Mouse (Mus musculus) forebrain, embryonic 14.5 days (tissue): ENCODE data around the gene Ace2. TPM values are rescaled to one million over a fixed set of nuclear protein-coding genes. Genes with fewer than 3 reads are reported as not detected.

Experiments used
- ATAC-seq: fragments of 200-750 bp; cut with Nextera tagmentation; 2 replicates; pipeline ENCODE4 v1.8.0; 2017; ENCODE audit warnings: mild to moderate bottlenecking, moderate library complexity
- DNase-seq: peaks from one replicate; pipeline ENCODE4 v3.0.0-alpha.2; 2015; ENCODE audit warnings: low spot score
- H3K27ac ChIP-seq: fragments of 300-500 bp; sonication (generic); 2 replicates; pipeline ENCODE4 v1.5.1; 2014; ENCODE audit warnings: low read depth, mild to moderate bottlenecking, control low read depth, low read length, moderate library complexity
- H3K27me3 ChIP-seq: fragments of 300-500 bp; sonication (generic); replicated peaks from 2 replicates; pipeline ENCODE4 v1.6.1; 2014; ENCODE audit warnings: low read length, control low read depth, mixed read lengths; ENCODE audit not compliant: control insufficient read depth, insufficient read depth
- H3K36me3 ChIP-seq: fragments of 300-500 bp; sonication (generic); 2 replicates; pipeline ENCODE4 v1.6.1; 2014; ENCODE audit warnings: low read length, control low read depth; ENCODE audit not compliant: control insufficient read depth, insufficient read depth
- H3K4me1 ChIP-seq: fragments of 300-500 bp; sonication (generic); 2 replicates; pipeline ENCODE4 v1.6.1; 2014; ENCODE audit warnings: antibody characterized with exemption, low read length, control low read depth; ENCODE audit not compliant: control insufficient read depth, insufficient read depth
- H3K4me2 ChIP-seq: fragments of 300-500 bp; sonication (generic); 2 replicates; pipeline ENCODE4 v1.6.1; 2014; ENCODE audit warnings: mild to moderate bottlenecking, control low read depth, low read length
- H3K4me3 ChIP-seq: fragments of 300-500 bp; sonication (generic); 2 replicates; pipeline ENCODE4 v1.5.1; 2014; ENCODE audit warnings: low read depth, low read length, control low read depth
- H3K9ac ChIP-seq: fragments of 300-500 bp; sonication (generic); 2 replicates; pipeline ENCODE4 v1.6.1; 2014; ENCODE audit warnings: mild to moderate bottlenecking, low read length, control low read depth, moderate library complexity
- H3K9me3 ChIP-seq: fragments of 300-500 bp; sonication (generic); replicated peaks from 2 replicates; pipeline ENCODE4 v1.6.1; 2016; ENCODE audit warnings: low read length, control low read depth, mixed read lengths; ENCODE audit not compliant: control insufficient read depth
- WGBS: fragments of 180-500 bp; shearing (Covaris S2); extraction: QIAGEN DNeasy Blood & Tissue Kit; methylation state at CpG from one replicate; pipeline ENCODE4 v1.1.7; 2014; 5-methylcytosine and 5-hydroxymethylcytosine counted together
- polyA plus RNA-seq: library from polyadenylated mRNA; unstranded; fragments of >200 nt; fragmentation: Nextera tagmentation; extraction: Ambion mirVana; gene quantifications from 2 replicates; pipeline ENCODE4 v1.2.1, GENCODE M21; 2014

Ace2 gene
- polyA plus RNA-seq = 0.16 TPM in 1 of 2 replicates, not detected in the other

GRCm38 (mm10) chrX:164139032-164139431, at the start of gene Ace2:
Gene Ace2, plus strand, starts transcription at chrX:164139332.
- Histone ChIP-seq H3K4me1 (no peaks in the 10 kb centered on the region), H3K4me2 (no peak within 1 kb of the TSS), H3K4me3 (no peak within 1 kb of the TSS), H3K36me3 (no peaks in the 10 kb centered on the region), H3K9me3 (no peaks in the 10 kb centered on the region), H3K27ac (no peak within 1 kb of the TSS), H3K27me3 (no peaks in the 10 kb centered on the region), H3K9ac (no peak within 1 kb of the TSS)
- ATAC-seq (no peak), DNase-seq (no peak)
- 87% methylated on average over 2 of the region's 2 CpGs for WGBS

- Histone ChIP-seq H3K4me3 (no peak overlapping the region), H3K9me3 (no peaks in the 10 kb centered on the region), H3K4me2 (no peak overlapping the region), H3K4me1 (no peaks in the 10 kb centered on the region), H3K9ac (no peak overlapping the region), H3K27ac (no peak overlapping the region), H3K36me3 (no peaks in the 10 kb centered on the region), H3K27me3 (no peaks in the 10 kb centered on the region)
- 65% methylated on average over 11 of the region's 11 CpGs for WGBS
- DNase-seq = no peak
- ATAC-seq = no peak
Observed at GRCm38 (mm10) chrX:164089916-164090315, 49.2 kb upstream of the Ace2 start.

DNA sequence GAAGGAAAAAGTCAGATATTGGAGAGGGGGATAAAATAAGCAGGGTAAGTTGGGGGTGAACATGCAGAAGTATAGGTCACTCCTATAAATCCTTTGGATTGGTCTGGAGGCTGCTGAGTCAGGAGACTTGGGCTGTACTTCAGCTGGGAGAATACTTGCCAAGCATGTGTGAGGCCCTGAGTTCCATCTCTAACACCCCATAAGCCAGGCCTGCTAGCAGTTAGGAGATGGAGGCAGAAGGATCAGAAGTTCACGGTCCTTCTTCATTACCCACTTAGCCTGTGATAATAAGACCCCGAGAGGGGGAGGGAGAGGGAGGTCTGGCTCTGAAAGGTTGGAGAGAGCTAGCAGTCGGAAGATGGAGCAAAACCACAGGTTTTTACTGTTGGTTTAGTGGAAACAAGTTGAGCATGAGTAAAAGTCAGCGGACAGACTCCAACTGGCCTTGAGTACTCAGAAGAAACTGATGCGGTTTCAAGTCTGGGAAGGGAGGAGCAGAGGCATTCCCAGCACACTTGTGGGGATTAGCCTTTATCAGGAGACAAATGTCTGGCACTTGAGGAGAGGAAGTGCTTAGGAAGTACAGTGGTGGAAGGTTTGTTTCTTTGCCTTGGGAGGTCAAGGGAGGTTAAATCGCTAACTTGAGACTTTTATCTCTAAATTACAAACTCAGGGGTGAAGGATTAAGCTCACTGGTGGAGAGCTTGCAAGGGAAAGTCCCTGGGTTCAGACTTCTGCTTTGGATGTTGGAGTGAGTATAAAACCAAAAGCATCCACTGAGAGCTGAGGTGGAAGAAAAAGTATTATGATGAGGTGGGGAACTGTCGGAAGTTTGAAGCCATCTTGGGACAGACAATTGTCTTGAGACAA, 46.6 kb upstream of the Ace2 start:
- H3K9me3 ChIP-seq = no peaks in the 10 kb centered on the region
- DNase-seq = no peak
- no peaks in the 10 kb centered on the region for H3K27me3 ChIP-seq
- ATAC-seq = no peak
- H3K4me2 ChIP-seq = no peak overlapping the region
- no peak overlapping the region for H3K9ac ChIP-seq
- H3K4me3 ChIP-seq = no peak overlapping the region
- no peak overlapping the region for H3K27ac ChIP-seq
- no peaks in the 10 kb centered on the region for H3K36me3 ChIP-seq
- 69% methylated on average over 7 of the region's 7 CpGs for WGBS
- H3K4me1 ChIP-seq = no peaks in the 10 kb centered on the region

- 82% methylated on average over 5 of the region's 5 CpGs for WGBS
- ATAC-seq = no peak
- H3K27ac ChIP-seq = no peak overlapping the region
- DNase-seq = no peak
- no peak overlapping the region for H3K9ac ChIP-seq
- no peaks in the 10 kb centered on the region for H3K36me3 ChIP-seq
- no peak overlapping the region for H3K4me2 ChIP-seq
- no peak overlapping the region for H3K4me3 ChIP-seq
- H3K27me3 ChIP-seq = no peaks in the 10 kb centered on the region
- no peaks in the 10 kb centered on the region for H3K4me1 ChIP-seq
- no peaks in the 10 kb centered on the region for H3K9me3 ChIP-seq
Observed at GRCm38 (mm10) chrX:164093435-164093834, 45.7 kb upstream of the Ace2 start.

- H3K9ac ChIP-seq = no peak overlapping the region
- ATAC-seq (no peak), DNase-seq (no peak)
- no peak overlapping the region for H3K27ac ChIP-seq
- WGBS = 72% methylated on average over 2 of the region's 2 CpGs
- no peak overlapping the region for H3K4me3 ChIP-seq
- no peaks in the 10 kb centered on the region for H3K27me3 ChIP-seq
- no peaks in the 10 kb centered on the region for H3K4me1 ChIP-seq
- H3K4me2 ChIP-seq = no peak overlapping the region
- no peaks in the 10 kb centered on the region for H3K36me3 ChIP-seq
- no peaks in the 10 kb centered on the region for H3K9me3 ChIP-seq
Observed at GRCm38 (mm10) chrX:164095838-164096237, 43.3 kb upstream of the Ace2 start.

- H3K27ac ChIP-seq = no peak overlapping the region
- no peaks in the 10 kb centered on the region for H3K36me3 ChIP-seq
- no peak overlapping the region for H3K4me3 ChIP-seq
- H3K4me2 ChIP-seq = no peak overlapping the region
- DNase-seq (no peak), ATAC-seq (no peak)
- H3K27me3 ChIP-seq = no peaks in the 10 kb centered on the region
- no peak overlapping the region for H3K9ac ChIP-seq
- H3K4me1 ChIP-seq = no peaks in the 10 kb centered on the region
- H3K9me3 ChIP-seq = no peaks in the 10 kb centered on the region
Observed at GRCm38 (mm10) chrX:164101483-164101882, 37.6 kb upstream of the Ace2 start.

- no peak for ATAC-seq
- H3K27me3 ChIP-seq = no peaks in the 10 kb centered on the region
- no peak overlapping the region for H3K4me3 ChIP-seq
- H3K4me1 ChIP-seq = no peaks in the 10 kb centered on the region
- WGBS = 86% methylated on average over 7 of the region's 7 CpGs
- H3K27ac ChIP-seq = no peak overlapping the region
- no peak for DNase-seq
- no peaks in the 10 kb centered on the region for H3K36me3 ChIP-seq
- H3K9me3 ChIP-seq = no peaks in the 10 kb centered on the region
- H3K9ac ChIP-seq = no peak overlapping the region
- H3K4me2 ChIP-seq = no peak overlapping the region
Observed at GRCm38 (mm10) chrX:164102198-164102597, 36.9 kb upstream of the Ace2 start.

DNA sequence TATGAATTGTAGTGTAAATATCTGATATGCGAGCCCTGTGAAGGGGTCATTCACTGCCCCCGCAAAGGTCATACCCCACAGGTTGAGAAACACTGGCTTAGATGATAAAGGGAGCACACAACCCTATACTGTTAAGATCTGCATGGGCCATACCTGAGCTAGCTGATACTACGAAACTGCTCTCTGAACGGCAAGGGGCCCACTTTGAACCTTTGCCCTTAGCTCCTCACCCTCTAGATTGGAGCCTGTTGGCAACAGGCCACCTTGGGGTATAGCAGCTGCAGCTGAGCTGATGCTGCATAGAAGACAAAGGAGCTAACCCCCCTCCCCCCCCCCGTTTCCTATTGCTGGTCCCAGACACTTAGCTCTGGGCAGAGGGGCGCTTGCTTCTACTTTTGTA, 36.5 kb upstream of the Ace2 start:
- no peak overlapping the region for H3K4me3 ChIP-seq
- no peaks in the 10 kb centered on the region for H3K27me3 ChIP-seq
- WGBS = 75% methylated on average over 6 of the region's 6 CpGs
- H3K4me2 ChIP-seq = no peak overlapping the region
- no peak overlapping the region for H3K27ac ChIP-seq
- no peaks in the 10 kb centered on the region for H3K9me3 ChIP-seq
- ATAC-seq (peak; percentile 44), DNase-seq (peak; percentile 20)
- H3K36me3 ChIP-seq = no peaks in the 10 kb centered on the region
- H3K4me1 ChIP-seq = no peaks in the 10 kb centered on the region
- no peak overlapping the region for H3K9ac ChIP-seq

- ATAC-seq = no peak
- Histone ChIP-seq H3K9ac (no peak overlapping the region), H3K36me3 (no peaks in the 10 kb centered on the region), H3K27ac (no peak overlapping the region), H3K4me3 (no peak overlapping the region), H3K9me3 (no peaks in the 10 kb centered on the region), H3K27me3 (no peaks in the 10 kb centered on the region), H3K4me2 (no peak overlapping the region), H3K4me1 (no peaks in the 10 kb centered on the region)
- no peak for DNase-seq
- WGBS = 82% methylated on average over 3 of the region's 3 CpGs
Observed at GRCm38 (mm10) chrX:164111146-164111545, 28.0 kb upstream of the Ace2 start.
